Mouse (Mus musculus): ENCODE results near the gene Il1rl2.

Gene Il1rl2

GRCm38 (mm10) chr1:40324955-40325702, 719 bp downstream of the Il1rl2 start:
- DNase-seq (ENCODE audit: low read depth in 1 of 2, low spot score in 2 of 2) = no peak

GRCm38 (mm10) chr1:40325711-40326327, 1.4 kb downstream of the Il1rl2 start:
- DNase-seq (ENCODE audit: low read depth in 1 of 2, low spot score in 2 of 2) = no peak

GRCm38 (mm10) chr1:40327604-40328003, 3.2 kb downstream of the Il1rl2 start:
- no peak for DNase-seq (ENCODE audit: low read depth in 1 of 2, low spot score in 2 of 2)

- no peak for DNase-seq (ENCODE audit: low read depth in 1 of 2, low spot score in 2 of 2)
Observed at GRCm38 (mm10) chr1:40329526-40329925, 5.1 kb downstream of the Il1rl2 start.

- DNase-seq (ENCODE audit: low read depth in 1 of 2, low spot score in 2 of 2) = no peak
Observed at GRCm38 (mm10) chr1:40330181-40330580, 5.8 kb downstream of the Il1rl2 start.

- DNase-seq (ENCODE audit: low read depth in 1 of 2, low spot score in 2 of 2) = no peak
Observed at GRCm38 (mm10) chr1:40339346-40339745, 14.9 kb downstream of the Il1rl2 start.

- DNase-seq (ENCODE audit: low read depth in 1 of 2, low spot score in 2 of 2) = no peak
Observed at GRCm38 (mm10) chr1:40340102-40340501, 15.7 kb downstream of the Il1rl2 start.

GRCm38 (mm10) chr1:40352158-40352903, 27.9 kb downstream of the Il1rl2 start:
- DNase-seq (ENCODE audit: low read depth in 1 of 2, low spot score in 2 of 2) = no peak

- DNase-seq (ENCODE audit: low read depth in 1 of 2, low spot score in 2 of 2) = no peak
Observed at GRCm38 (mm10) chr1:40352904-40353286, 28.5 kb downstream of the Il1rl2 start.

- no peak for DNase-seq (ENCODE audit: low read depth in 1 of 2, low spot score in 2 of 2)
Observed at GRCm38 (mm10) chr1:40354665-40355064, 30.3 kb downstream of the Il1rl2 start.

- DNase-seq (ENCODE audit: low read depth in 1 of 2, low spot score in 2 of 2) = no peak
Observed at GRCm38 (mm10) chr1:40355431-40355843, 31.0 kb downstream of the Il1rl2 start.

GRCm38 (mm10) chr1:40355904-40356521, 31.6 kb downstream of the Il1rl2 start:
- peak; percentile 63 to 70 for DNase-seq (ENCODE audit: low read depth in 1 of 2, low spot score in 2 of 2)

- no peak for DNase-seq (ENCODE audit: low read depth in 1 of 2, low spot score in 2 of 2)
Observed at GRCm38 (mm10) chr1:40357921-40358320, 33.5 kb downstream of the Il1rl2 start.

- no peak for DNase-seq (ENCODE audit: low read depth in 1 of 2, low spot score in 2 of 2)
Observed at GRCm38 (mm10) chr1:40358351-40358750, 33.9 kb downstream of the Il1rl2 start.

GRCm38 (mm10) chr1:40358771-40359181, 34.4 kb downstream of the Il1rl2 start:
- DNase-seq (ENCODE audit: low read depth in 1 of 2, low spot score in 2 of 2) = no peak

GRCm38 (mm10) chr1:40359731-40360130, 35.3 kb downstream of the Il1rl2 start:
- DNase-seq (ENCODE audit: low read depth in 1 of 2, low spot score in 2 of 2) = no peak

- no peak for DNase-seq (ENCODE audit: low read depth in 1 of 2, low spot score in 2 of 2)
Observed at GRCm38 (mm10) chr1:40360969-40361368, 36.6 kb downstream of the Il1rl2 start.

GRCm38 (mm10) chr1:40361596-40361995, 37.2 kb downstream of the Il1rl2 start:
- DNase-seq (ENCODE audit: low read depth in 1 of 2, low spot score in 2 of 2) = no peak

GRCm38 (mm10) chr1:40362784-40363183, 38.4 kb downstream of the Il1rl2 start:
- no peak for DNase-seq (ENCODE audit: low read depth in 1 of 2, low spot score in 2 of 2)

- DNase-seq (ENCODE audit: low read depth in 1 of 2, low spot score in 2 of 2) = no peak
Observed at GRCm38 (mm10) chr1:40372951-40373350, 48.5 kb downstream of the Il1rl2 start.

- DNase-seq (ENCODE audit: low read depth in 1 of 2, low spot score in 2 of 2) = no peak
Observed at GRCm38 (mm10) chr1:40375148-40375547, 50.7 kb downstream of the Il1rl2 start.

- DNase-seq (ENCODE audit: low read depth in 1 of 2, low spot score in 2 of 2) = no peak
Observed at GRCm38 (mm10) chr1:40376745-40377144, 52.3 kb downstream of the Il1rl2 start.
